16 mouse cellular contexts compared by ENCODE assay signal in the genomic region with DNA sequence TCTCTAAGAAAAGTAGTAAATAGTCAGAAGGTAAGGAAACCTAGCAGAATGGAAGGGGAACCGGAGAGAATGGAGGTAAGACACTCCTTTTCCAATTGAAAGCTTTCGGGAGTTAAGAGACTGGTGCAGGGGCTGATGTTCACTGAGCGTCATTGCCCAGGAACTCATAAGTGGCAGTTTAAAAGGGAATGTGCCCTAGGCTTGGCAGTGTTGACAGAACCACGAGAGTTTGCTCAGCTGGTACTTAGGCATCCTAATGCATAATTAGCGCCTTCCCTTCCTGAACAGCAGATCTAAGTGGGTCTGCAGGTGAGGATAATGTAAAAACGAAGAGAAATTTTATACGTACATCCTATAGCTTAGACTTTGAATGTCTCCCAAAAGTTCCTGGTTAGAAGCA.
"Had no signal": no experiment of that assay in that cellular context is flagged by ENCODE, and none has a peak within 500 bp of the region (broad histone marks: within the 10 kb centered on the region; RNA-seq: fewer than 3 reads in every experiment).

No protein-coding gene starts in this region.

- H3K9ac ChIP-seq: limb, embryonic 13.5 days; liver, embryonic 14.5 days; midbrain, embryonic 15.5 days; neural tube, embryonic 12.5 days had no signal

- H3K36me3 ChIP-seq: midbrain, embryonic 15.5 days; neural tube, embryonic 12.5 days had no signal

- H3K27ac ChIP-seq: kidney, postnatal 0 days; layer of hippocampus, adult 2 months; limb, embryonic 13.5 days; liver, embryonic 14.5 days; macrophage; midbrain, embryonic 15.5 days; neural tube, embryonic 12.5 days had no signal

- H3K4me2 ChIP-seq: limb, embryonic 13.5 days; midbrain, embryonic 11.5 days; midbrain, embryonic 15.5 days; neural tube, embryonic 12.5 days had no signal

- DNase-seq: kidney, adult 11 months; kidney, adult 9 months; kidney, postnatal 4 days; left cerebral cortex, postnatal 4 days; thymus, adult 18-20 months; thymus, postnatal 25 days had no signal

- H3K9me3 ChIP-seq: limb, embryonic 13.5 days; megakaryocyte, embryonic 14.5 days; midbrain, embryonic 15.5 days; neural tube, embryonic 12.5 days had no signal

- ATAC-seq: inflammation-experienced regulatory T-cells, adult 6 months; midbrain, embryonic 15.5 days had no signal

- H3K4me3 ChIP-seq: layer of hippocampus, adult 2 months; limb, embryonic 13.5 days; megakaryocyte, embryonic 14.5 days; midbrain, embryonic 15.5 days; neural tube, embryonic 12.5 days had no signal

- H3K27me3 ChIP-seq: limb, embryonic 13.5 days; megakaryocyte, embryonic 14.5 days; midbrain, embryonic 15.5 days; neural tube, embryonic 12.5 days had no signal
